Mouse (Mus musculus): ENCODE results near the gene Calhm3. TPM values are rescaled to one million over a fixed set of nuclear protein-coding genes. Genes with fewer than 3 reads are reported as not detected.
A peak's percentile ranks its signal among the peaks of the same experiment; 100 is the strongest.
"Not testable (repeated sequence)": the region's sequence is repeated elsewhere in the genome, so short reads cannot be mapped to it uniquely, and the experiment has no call there.

Gene Calhm3
- polyA plus RNA-seq, 1 experiment from 2014 or later, result not detected

DNA sequence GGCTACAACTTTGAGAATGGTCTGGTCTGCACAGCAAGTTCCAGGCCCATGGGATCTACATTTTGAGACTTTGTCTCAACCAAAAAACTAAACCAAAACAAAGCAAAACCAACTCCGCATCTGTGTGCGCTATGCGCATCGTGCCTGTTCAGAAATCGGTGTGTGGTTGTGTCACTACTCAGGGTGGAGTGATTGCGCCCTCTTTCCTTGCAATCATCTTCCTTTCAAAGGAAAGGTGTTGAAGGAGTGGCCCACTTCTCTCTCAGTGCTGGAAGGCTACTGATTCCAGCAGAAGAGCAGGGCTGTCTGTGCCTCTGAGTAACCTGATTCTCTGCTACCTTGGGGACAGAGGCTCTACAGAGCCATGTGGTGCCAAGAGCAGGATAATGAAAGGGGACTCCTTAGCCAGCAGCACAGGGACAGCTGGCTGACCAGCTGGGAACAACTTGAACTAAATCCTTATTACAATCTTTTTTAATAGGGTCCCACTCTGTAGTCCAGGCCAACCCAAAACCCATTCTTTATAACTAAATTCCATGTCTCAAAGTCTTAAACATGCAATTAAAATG, 5.7 kb upstream of the Calhm3 start:
- Histone ChIP-seq H3K9ac (no peak overlapping the region), H3K4me1 (0 out of 2 replicates have a peak, but pooled peaks cover 4% of the 10 kb centered on the region), H3K4me2 (no peak overlapping the region), H3K9me3 (replicated peaks) (no peaks in the 10 kb centered on the region), H3K27me3 (peaks cover 1% of the 10 kb centered on the region; the same call in 1 of the 2 replicates), H3K36me3 (ENCODE audit: poor library complexity, severe bottlenecking) (no peaks in the 10 kb centered on the region), H3K4me3 (no peak overlapping the region), H3K27ac (no peak overlapping the region)
- 90% methylated on average over 6 of the region's 6 CpGs for WGBS
- no peak for ATAC-seq

DNA sequence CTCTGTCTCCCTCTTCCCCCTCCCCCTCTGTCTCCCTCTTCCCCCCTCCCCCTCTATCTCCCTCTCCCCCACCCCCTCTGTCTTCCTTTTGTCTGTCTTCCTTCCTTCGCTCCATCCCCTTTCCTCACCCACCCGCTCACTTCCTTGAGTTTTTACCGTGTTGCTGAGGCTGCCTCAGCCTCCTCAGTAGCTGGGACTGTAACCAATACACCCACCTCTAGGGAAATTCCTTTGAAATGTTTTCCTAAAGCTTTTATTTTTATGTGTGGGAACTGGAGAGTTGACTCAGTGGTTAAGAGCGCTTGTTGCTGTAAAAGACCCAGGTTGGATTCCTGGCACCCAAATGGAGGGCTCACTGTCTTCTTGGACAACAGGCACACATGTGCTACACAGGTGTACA, 4.1 kb upstream of the Calhm3 start:
- Histone ChIP-seq H3K27ac (no peak overlapping the region), H3K4me1 (no peaks in the 10 kb centered on the region), H3K27me3 (no peaks in the 10 kb centered on the region), H3K36me3 (ENCODE audit: poor library complexity, severe bottlenecking) (no peaks in the 10 kb centered on the region), H3K9ac (no peak overlapping the region), H3K4me2 (no peak overlapping the region), H3K4me3 (no peak overlapping the region), H3K9me3 (replicated peaks) (no peaks in the 10 kb centered on the region)
- WGBS, result 71% methylated on average over 4 of the region's 4 CpGs
- ATAC-seq, result no peak

DNA sequence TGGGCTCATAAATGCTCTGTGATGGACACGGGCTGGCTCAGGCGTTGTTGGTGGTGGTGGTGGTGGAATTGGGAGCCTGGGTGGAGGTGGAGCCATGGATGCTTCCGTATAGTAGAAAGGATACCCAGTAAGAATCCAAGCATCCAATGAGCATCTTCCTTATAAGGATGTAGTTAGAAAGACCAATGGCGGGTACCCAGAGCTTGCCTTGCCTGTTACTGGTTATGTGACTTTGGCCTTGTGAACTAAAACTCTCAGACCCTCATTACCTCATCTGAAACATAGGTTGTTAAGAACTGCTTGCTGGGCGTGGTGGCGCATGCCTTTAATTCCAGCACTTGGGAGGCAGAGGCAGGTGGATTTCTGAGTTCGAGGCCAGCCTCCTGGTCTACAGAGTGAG, 3.8 kb downstream of the Calhm3 start:
- Histone ChIP-seq H3K4me1 (no peaks in the 10 kb centered on the region), H3K36me3 (ENCODE audit: poor library complexity, severe bottlenecking) (no peaks in the 10 kb centered on the region), H3K9me3 (replicated peaks) (no peaks in the 10 kb centered on the region), H3K4me3 (no peak overlapping the region), H3K4me2 (no peak overlapping the region), H3K9ac (no peak overlapping the region), H3K27me3 (no peaks in the 10 kb centered on the region), H3K27ac (no peak overlapping the region)
- ATAC-seq, result no peak
- WGBS, result 94% methylated on average over 7 of the region's 7 CpGs

DNA sequence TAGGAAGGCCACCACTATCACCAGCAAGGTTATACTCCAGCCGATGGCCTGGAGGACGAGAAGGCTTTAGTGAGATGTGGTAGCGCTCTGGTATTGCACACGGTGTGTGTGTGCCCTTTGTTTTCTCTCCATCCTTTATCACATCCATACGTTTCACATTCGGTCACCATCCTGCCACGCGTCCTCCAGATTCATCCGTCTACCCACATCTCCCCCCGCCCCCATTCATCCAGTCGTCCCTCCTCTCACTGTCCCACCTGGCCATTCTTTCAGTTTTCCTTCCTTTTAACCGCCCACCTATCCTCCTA, 5.5 kb downstream of the Calhm3 start:
- Histone ChIP-seq H3K9me3 (replicated peaks) (no peaks in the 10 kb centered on the region), H3K36me3 (ENCODE audit: poor library complexity, severe bottlenecking) (no peaks in the 10 kb centered on the region), H3K4me1 (no peaks in the 10 kb centered on the region), H3K9ac (peak overlapping the region; percentile 60), H3K4me2 (peak overlapping the region; percentile 60), H3K27ac (no peak overlapping the region), H3K27me3 (no peaks in the 10 kb centered on the region), H3K4me3 (peak overlapping the region; percentile 32)
- 61% methylated on average over 12 of the region's 12 CpGs for WGBS
- ATAC-seq, result no peak; the same call in 1 of the 2 replicates

DNA sequence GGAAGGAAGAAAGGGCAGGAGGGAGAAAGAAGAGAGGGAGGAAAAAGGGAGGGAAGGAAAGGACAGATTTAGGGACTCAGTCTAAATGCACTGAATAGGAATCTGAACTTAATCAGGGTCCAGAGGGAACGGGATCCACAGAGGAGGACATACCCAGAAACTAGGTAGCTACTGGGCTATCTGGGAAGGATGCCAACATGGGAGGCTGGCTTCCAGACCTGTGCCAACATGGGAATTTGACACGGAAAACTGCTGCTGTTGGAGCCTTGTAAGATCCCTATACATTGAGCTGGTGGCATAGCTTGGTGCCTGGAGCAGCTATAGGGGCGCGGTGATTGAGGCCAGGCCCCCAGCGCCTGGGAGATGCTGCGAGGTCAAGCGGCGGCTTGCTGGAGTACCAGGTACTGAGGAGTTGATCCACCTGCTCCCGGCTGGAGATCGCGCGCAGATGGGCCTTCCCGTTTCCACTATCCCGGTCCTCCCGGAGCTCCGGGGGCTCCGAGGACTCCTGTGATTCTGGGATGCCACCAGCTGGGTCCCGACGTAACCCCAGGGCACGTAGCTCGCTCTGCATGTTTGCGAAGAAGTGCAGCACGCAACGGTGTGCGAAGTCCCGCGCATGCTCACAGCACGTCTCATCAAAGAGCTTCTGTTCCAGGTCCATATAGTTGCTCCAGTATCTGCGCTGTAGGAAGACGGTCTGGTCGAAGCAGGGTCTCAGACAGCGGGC, 6.1 kb downstream of the Calhm3 start:
- Histone ChIP-seq H3K27me3 (no peaks in the 10 kb centered on the region), H3K9me3 (replicated peaks) (no peaks in the 10 kb centered on the region), H3K9ac (peak overlapping the region; percentile 60), H3K4me3 (peak overlapping the region; percentile 32), H3K27ac (no peak overlapping the region), H3K4me1 (no peaks in the 10 kb centered on the region), H3K4me2 (peak overlapping the region; percentile 60), H3K36me3 (ENCODE audit: poor library complexity, severe bottlenecking) (no peaks in the 10 kb centered on the region)
- WGBS, result 27% methylated on average over 32 of the region's 32 CpGs
- peak; percentile 66 for ATAC-seq

DNA sequence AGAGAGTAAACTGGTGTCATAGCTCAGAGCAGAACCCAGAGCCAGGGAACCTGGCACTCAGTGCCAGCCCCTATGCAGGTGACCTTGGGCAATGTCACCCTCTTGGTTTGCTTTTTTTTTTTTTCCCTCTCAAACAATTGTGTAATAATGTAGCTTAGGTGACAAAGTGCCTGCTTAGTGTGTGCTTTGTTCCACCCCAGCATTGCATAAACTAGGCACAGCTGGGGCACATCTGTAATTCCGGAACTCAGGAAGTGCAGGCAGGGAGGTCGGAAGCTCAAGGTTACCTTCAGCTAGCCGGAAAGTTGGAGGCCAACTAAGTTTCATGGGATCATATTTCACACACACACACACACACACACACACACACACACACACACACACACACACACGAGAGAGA, 7.7 kb downstream of the Calhm3 start:
- Histone ChIP-seq H3K4me2 (no peak overlapping the region), H3K27me3 (no peaks in the 10 kb centered on the region), H3K9me3 (replicated peaks) (no peaks in the 10 kb centered on the region), H3K4me3 (no peak overlapping the region), H3K9ac (no peak overlapping the region), H3K4me1 (no peaks in the 10 kb centered on the region), H3K27ac (no peak overlapping the region), H3K36me3 (ENCODE audit: poor library complexity, severe bottlenecking) (no peaks in the 10 kb centered on the region)
- ATAC-seq, result no peak
- WGBS, result 76% methylated on average over 3 of the region's 4 CpGs

DNA sequence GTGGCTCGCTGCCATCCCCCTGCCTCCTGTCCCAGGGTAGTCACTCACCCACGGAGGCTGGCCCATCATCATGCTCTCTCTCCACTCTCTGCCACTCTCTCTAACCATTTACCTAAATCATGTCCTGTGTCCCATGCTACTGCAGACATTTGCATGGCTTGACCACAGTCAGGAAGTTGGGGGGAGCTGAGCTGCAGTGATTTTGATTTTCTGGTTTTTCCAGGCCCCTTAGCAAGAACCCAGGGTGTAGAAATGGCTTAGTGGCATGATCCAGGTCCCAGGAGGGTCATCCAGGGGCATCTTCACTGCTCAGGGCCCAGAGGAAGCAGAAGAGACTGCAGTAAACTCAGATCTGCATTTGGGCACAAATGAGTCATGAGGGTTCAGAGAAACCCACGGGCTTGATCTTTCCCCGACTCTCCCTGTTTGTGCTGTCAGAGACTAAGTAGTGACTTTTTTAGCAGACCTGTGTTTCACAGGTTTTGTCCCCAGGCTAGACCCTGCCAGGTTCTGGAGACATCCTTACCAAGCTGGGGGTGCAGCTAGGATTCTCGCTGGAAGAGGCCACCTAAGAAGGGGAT, 9.2 kb downstream of the Calhm3 start:
- Histone ChIP-seq H3K9me3 (replicated peaks) (no peaks in the 10 kb centered on the region), H3K9ac (no peak overlapping the region), H3K4me2 (no peak overlapping the region), H3K27ac (no peak overlapping the region), H3K4me3 (no peak overlapping the region), H3K4me1 (no peaks in the 10 kb centered on the region), H3K36me3 (ENCODE audit: poor library complexity, severe bottlenecking) (no peaks in the 10 kb centered on the region), H3K27me3 (no peaks in the 10 kb centered on the region)
- 80% methylated on average over 5 of the region's 5 CpGs for WGBS
- no peak for ATAC-seq

DNA sequence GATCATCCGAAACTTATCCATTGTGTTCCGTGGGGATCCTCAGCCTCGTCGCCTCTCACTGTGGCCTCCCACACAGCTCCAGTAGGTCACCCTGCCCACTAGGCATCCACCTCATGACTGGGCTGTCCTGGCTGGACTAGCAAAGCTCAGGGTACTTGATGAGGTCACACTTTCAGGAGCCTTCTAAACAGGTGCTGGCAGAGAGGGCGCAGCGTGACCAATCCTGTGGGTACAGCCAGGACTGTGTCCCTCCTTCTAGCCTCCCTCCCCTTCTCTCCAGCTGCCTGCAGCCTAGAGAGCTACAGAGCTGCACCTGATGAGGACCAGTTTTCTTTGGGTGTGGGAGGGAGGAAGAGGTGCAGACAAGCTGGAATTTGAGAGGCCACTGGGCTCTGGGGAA, 13.4 kb downstream of the Calhm3 start, which contains the start of gene Calhm1:
TSS of gene Calhm1 (minus strand) at position 101 of the 400 bp plus-strand sequence.
- no peak within 1 kb of the TSS for H3K27ac ChIP-seq
- H3K9me3 ChIP-seq (replicated peaks), result no peaks in the 10 kb centered on the region
- ATAC-seq, result no peak
- 94% methylated on average over 6 of the region's 6 CpGs for WGBS
- H3K4me1 ChIP-seq, result no peaks in the 10 kb centered on the region
- H3K4me3 ChIP-seq, result no peak within 1 kb of the TSS
- H3K27me3 ChIP-seq, result no peaks in the 10 kb centered on the region
- no peak within 1 kb of the TSS for H3K9ac ChIP-seq
- no peak within 1 kb of the TSS for H3K4me2 ChIP-seq
- no peaks in the 10 kb centered on the region for H3K36me3 ChIP-seq (ENCODE audit: poor library complexity, severe bottlenecking)

DNA sequence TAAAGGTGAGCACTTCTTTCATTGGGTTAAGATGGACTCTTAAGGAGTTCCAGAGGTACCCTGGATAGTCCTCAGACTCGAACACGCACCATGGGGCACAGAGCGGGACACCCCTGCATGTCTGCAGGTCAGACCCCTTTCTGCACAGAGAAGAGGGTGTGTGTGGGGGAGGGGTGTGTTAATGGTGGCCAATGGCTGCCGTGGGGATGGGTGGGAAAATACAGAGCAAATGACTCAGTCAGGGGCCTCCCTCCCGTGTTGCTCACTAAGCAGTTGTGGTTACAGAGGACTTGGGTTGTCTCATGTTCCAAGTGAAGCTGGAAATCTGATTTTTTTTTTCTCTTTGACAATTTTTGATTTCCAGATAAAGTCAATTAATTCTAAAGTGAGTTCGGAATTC, 15.1 kb downstream of the Calhm3 start:
- H3K9ac ChIP-seq, result no peak overlapping the region
- WGBS, result 78% methylated on average over 6 of the region's 6 CpGs
- no peaks in the 10 kb centered on the region for H3K36me3 ChIP-seq (ENCODE audit: poor library complexity, severe bottlenecking)
- ATAC-seq, result no peak
- no peak overlapping the region for H3K4me3 ChIP-seq
- no peak overlapping the region for H3K4me2 ChIP-seq
- H3K27ac ChIP-seq, result no peak overlapping the region
- peaks cover 11% of the 10 kb centered on the region for H3K4me1 ChIP-seq
- H3K27me3 ChIP-seq, result no peaks in the 10 kb centered on the region
- H3K9me3 ChIP-seq (replicated peaks), result no peaks in the 10 kb centered on the region

DNA sequence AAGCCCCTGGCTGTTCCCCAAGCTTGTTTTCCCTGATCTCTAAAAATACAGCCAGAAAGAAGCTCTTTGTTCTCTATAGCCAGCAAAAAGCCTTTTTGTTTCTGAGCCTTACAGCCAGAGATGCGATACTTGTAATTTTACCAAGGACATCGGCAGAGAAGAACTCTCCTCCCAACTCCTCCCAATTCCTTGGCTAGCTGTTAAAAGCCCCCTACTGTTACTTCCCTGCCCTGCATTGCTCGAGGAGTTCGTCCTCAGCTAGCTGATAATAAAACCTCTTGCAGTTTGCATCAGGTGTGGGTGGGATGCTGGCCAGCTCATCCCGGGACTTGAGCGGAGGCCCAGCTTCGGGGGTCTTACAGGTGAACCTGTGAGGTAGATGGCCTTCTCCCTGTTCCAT, 18.0 kb downstream of the Calhm3 start:
- not testable (repeated sequence) for H3K36me3 ChIP-seq (ENCODE audit: poor library complexity, severe bottlenecking); H3K27ac ChIP-seq; ATAC-seq; H3K4me2 ChIP-seq; H3K9ac ChIP-seq; H3K27me3 ChIP-seq; H3K9me3 ChIP-seq (replicated peaks); H3K4me3 ChIP-seq
- WGBS, result 41% methylated on average over 7 of the region's 7 CpGs
- H3K4me1 ChIP-seq, result peaks cover 19% of the 10 kb centered on the region

DNA sequence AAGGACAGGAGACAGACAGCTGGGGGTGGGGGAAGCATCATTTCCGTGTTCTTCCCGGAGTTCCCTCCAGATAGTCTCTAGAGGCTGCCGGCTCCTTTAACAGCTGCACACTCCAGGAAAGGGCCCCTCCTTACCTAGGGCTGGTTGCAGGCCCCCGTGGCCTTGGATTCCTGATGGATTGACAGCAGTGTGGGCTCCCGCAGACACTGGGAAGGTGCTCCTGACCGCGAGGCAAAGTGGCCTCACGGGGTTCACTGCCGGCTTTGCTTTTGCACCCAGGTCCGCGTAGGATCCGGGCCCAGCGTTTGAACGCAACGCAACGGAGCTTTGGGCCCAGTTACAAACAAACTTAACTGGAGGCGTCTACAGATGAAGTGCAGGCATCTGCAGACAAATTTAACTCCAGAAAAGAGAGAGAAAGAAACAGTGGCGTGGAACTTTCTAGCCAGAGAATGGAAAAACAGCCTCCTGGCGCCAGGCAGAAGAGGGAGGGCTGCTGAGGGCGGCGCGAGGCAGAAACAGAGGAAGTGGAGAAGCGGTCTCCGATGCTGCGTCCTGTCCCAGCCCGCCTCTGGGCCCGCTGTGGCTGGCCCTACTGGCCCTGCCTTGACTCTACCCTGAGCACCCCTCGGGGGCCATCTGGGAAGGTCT, 19.7 kb downstream of the Calhm3 start, which contains the start of gene Calhm2:
TSS of gene Calhm2 (minus strand) at position 524 of the 651 bp plus-strand sequence.
- Histone ChIP-seq H3K4me1 (peaks cover 19% of the 10 kb centered on the region), H3K4me3 (peak within 1 kb of the TSS; percentile 17), H3K27ac (no peak within 1 kb of the TSS), H3K36me3 (ENCODE audit: poor library complexity, severe bottlenecking) (peaks cover 7% of the 10 kb centered on the region; the same call in 1 of the 2 replicates), H3K27me3 (no peaks in the 10 kb centered on the region), H3K9me3 (replicated peaks) (no peaks in the 10 kb centered on the region), H3K4me2 (peak within 1 kb of the TSS; percentile 54), H3K9ac (peak within 1 kb of the TSS; percentile 54)
- ATAC-seq, result peak; percentile 53; the same call in 1 of the 2 replicates
- WGBS, result 12% methylated on average over 28 of the region's 28 CpGs

DNA sequence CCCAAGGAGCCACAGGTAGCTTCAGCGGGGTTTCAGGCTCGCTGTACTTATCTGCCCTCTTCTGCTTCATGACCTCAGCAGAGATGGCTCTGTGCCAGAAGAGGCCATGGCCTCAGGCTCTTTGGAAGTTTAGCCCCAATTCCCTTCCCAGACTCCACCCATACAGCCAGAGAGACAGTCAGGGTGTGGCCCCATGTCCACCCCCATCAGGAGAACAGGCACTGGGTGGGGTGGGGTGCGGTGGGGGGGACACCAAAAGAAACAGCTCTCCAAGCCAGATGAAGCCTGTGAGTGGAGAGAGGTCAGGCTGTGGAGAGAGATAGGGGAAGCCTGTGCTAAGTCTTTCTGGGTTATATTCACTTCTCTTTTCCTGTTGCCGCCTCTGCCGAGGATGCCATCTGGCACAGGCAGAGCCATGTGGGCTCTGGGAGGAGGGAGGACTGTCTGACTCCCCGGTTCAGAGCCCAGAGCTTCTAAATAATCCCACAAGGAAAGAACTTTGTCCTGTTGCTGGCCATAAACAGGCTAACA, 20.4 kb downstream of the Calhm3 start:
- H3K4me2 ChIP-seq, result peak overlapping the region; percentile 54
- peak; percentile 48; the same call in 1 of the 2 replicates for ATAC-seq
- no peaks in the 10 kb centered on the region for H3K9me3 ChIP-seq (replicated peaks)
- 0 out of 2 replicates have a peak overlapping the region, but pooled peaks have one; percentile 54 for H3K9ac ChIP-seq
- no peak overlapping the region for H3K27ac ChIP-seq
- 44% methylated on average over 6 of the region's 6 CpGs for WGBS
- peaks cover 14% of the 10 kb centered on the region for H3K36me3 ChIP-seq (ENCODE audit: poor library complexity, severe bottlenecking)
- peaks cover 19% of the 10 kb centered on the region for H3K4me1 ChIP-seq
- no peaks in the 10 kb centered on the region for H3K27me3 ChIP-seq
- no peak overlapping the region for H3K4me3 ChIP-seq

Measured in forebrain, embryonic 13.5 days (tissue).